Mouse (Mus musculus): ENCODE measurements around the gene Syngr4. TPM values are rescaled to one million over a fixed set of nuclear protein-coding genes. Genes with fewer than 3 reads are reported as not detected.
A peak's percentile ranks its signal among the peaks of the same experiment; 100 is the strongest.
"Not testable (repeated sequence)": the region's sequence is repeated elsewhere in the genome, so short reads cannot be mapped to it uniquely, and the experiment has no call there.

Syngr4 gene
- total RNA-seq (2021), result under 1 TPM in 1 of 2 experiments, not detected in 1; 0.36 TPM
- long read RNA-seq, experiment 1, result 0 reads
- long read RNA-seq, experiment 2, result 0 reads

DNA sequence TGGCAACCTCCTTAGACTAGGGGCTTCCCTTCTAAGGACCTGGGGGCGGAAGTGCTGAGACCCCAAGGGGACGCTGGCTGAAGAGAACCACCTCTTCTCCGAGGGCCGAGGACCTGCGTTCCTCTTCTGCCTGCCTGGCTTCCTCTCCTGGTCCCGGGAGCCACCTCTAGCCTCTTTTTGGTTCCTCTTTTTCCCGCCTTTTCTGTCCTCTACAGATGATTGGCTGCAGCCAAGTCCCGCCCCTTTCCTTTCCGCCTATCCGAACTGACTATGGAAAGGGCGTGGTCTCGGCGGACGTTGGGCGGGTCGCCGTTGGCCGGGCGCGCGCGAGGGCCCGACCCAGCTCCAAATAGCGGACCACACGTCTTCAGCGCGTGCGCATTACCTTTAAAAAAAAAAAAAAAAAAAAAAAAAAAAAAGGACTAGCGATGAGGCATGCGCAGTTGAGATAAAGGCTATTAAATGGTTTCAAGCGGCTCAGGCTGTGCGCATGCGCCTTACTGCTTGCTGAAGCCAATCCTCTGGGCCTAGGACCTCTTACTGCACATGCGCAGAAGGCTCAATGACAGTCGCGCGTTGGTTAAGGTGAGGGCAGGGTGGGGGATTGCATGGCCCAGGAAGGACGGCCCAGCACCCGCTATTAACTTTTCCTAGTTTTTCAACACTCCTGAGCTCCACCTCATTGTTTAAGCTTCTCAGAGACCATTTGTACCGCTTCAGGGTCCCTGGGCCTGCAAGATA, at the start of gene Syngr4, which contains the start of gene Tmem143:
Gene Syngr4 (minus strand): TSS at position 198 of the 741 bp plus-strand sequence.
Gene Tmem143 (plus strand): TSS at position 425 of the 741 bp plus-strand sequence.
- peak; percentile 95 to 96 for DNase-seq

DNA sequence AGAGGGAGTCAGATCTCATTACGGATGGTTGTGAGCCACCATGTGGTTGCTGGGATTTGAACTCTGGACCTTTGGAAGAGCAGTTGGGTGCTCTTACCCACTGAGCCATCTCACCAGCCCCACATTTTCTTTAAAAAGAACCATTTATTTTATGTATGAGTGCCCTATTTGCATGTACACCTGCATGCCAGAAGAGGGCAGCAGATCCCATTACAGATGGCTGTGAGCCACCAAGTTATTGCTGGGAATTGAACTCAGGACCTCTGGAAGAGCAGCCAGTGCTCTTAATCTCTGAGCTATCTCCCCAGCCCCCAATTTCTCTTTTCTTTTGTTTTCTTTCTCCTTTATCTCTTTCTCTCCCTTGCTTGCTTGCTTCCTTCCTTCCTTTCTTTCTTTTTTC, 46.8 kb upstream of the Syngr4 start:
- not testable (repeated sequence) for DNase-seq

GRCm38 (mm10) chr7:45941986-45942385, 45.5 kb upstream of the Syngr4 start:
- DNase-seq, result peak; percentile 87 to 89

DNA sequence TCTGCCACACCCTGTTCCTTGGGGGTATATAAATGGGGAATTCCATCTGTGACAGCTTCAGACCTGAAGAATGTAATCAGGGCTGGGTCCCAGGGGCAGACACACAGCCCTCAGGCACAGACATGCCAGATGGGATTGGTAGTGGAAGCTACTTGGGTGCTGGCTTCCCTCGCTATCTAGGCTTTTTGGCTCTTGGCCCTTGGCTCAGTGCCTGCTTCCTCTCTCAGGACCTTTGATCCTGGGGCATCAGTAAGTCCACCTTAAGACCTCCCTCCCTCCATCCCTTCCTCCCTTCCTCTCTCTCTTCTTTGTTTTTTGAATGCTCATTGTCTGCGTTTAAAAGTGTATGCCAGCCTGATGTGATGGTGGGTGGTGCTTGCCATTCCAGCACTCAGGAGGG, 43.3 kb upstream of the Syngr4 start:
- DNase-seq, result no peak

GRCm38 (mm10) chr7:45935114-45935513, 38.6 kb upstream of the Syngr4 start:
- peak; percentile 66 to 80 for DNase-seq

DNA sequence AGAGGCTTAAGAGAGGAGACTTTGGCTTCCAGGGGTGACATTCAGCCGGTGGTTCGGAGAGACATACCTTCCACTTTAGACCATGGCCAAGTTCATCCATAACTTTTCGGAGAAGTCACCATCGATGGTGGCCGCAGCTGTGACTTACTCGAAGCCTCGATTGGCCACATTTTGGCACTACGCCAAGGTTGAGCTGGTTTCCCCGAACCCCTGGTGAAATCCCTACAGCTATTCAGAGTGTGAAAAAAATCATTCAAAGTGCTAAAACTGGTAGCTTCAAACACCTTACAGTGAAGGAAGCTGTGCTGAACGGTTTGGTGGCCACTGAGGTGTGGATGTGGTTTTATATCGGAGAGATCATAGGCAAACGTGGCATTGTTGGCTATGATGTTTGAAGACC, 37.3 kb upstream of the Syngr4 start:
- DNase-seq, result not testable (repeated sequence)

GRCm38 (mm10) chr7:45929688-45930087, 33.2 kb upstream of the Syngr4 start:
- DNase-seq, result no peak

- no peak for DNase-seq
Measured at GRCm38 (mm10) chr7:45928626-45929295, 32.2 kb upstream of the Syngr4 start.

DNA sequence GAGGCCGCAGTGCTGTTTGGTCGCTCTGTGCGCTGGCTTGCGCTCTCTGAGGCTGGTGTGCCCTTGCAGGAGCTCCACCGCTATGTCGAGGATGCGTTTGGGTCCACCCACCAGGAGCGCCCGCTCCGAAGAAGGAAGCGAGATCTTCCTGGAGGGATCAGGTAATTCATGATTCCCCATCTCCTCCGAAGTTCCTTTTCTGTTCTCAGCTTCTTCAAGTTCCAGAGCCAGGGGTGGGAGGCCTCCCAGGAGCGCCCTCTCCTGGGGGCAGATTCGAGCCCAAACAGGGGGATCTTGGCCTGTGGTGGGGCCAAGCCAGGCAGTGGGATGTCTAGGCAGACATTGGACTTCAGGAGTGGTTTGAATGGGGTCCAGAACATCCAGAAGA, 27.9 kb upstream of the Syngr4 start:
- peak; percentile 45 to 62 for DNase-seq

DNA sequence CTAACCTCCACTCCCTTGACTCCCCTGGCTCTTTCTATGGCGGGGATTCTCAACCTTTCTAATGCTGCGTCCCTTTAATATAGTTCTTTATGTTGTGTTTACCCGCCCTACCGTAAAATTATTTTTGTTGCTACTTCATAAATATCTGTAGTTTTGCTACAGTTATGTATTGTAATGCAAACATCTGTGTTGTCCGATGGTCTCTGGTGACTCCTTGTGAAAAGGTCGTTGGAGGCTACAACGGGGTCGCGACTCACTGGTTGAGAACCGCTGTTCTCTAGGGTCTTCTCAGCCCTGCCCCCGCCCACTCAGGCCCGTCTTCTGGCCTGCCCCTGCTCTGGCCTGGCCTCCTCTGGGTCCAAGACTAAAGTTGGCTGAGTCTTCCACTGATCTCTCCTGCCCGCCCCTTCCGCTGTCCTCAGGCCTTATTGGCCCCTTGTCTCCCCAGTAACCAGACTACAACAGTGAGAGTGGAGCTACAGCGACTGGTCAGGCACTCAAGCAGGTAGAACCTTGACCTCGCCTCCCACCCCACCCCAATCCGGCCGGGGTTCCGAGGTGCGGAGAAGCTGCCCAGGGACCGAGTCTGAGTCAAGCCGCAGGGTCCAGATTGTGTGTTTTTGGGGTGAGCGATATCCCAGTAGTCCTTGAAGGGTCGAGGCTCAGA, 27.4 kb upstream of the Syngr4 start, which contains the start of gene Ccdc114:
Gene Ccdc114 (plus strand): TSS at position 311 of the 667 bp plus-strand sequence.
- DNase-seq, result peak; percentile 89 to 90

GRCm38 (mm10) chr7:45922928-45923761, 26.6 kb upstream of the Syngr4 start:
- peak; percentile 95 to 96 for DNase-seq

DNA sequence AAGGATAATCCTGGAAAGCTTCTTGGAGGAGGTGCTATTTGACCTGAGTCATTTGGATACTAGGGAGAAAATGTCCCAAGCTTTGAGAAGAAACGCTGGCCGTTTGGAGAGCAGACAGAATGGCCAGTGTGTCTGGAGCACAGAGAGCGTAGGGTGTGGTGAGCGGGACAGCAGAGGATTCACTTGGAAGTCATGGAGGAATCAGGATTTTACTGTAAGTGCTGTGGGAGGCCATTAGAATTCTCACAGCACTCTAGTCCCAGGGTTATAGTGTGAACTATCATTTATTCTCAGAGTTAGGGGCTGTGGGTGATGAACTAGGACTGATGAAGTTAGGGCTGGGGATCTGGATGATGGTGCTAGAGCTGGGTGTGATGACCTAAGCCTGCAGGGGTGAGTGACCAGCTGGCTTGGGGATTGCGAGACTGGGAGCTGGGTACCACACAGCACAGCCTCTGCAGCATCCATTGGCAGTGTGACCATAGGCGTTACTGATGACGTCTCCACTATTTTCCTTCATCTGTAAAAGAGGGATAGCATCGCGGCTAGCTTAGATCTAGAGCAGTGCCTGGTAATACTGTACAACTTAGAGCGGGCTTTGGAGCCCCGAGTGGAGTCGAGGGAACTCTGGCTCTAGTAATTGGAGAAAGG, 25.6 kb upstream of the Syngr4 start:
- DNase-seq, result no peak

DNA sequence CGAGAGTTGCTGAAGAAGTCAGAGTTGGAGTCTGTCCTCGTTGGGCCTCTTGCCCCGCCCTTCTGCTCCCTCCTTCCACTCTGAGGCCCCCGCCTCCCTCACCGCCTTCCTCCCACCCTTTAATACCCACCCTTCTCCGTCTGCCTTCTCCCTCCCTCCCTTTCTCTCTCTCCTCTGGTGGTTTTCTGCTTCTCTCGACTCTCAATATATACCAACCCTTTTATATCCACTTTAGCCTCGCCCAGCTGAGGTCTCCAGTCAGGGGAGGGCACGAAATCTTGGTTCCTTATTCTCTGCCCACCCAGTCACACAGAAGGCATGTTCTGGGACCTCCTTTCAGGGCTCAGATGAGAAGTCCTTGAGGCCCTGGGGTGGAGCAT, 24.7 kb upstream of the Syngr4 start, which contains the start of gene Emp3:
Gene Emp3 (minus strand): TSS at position 163 of the 380 bp plus-strand sequence.
- peak; percentile 68 to 83 for DNase-seq

GRCm38 (mm10) chr7:45920583-45921241, 24.2 kb upstream of the Syngr4 start:
- peak; percentile 87 to 90 for DNase-seq

- DNase-seq, result no peak
Measured at GRCm38 (mm10) chr7:45919761-45920160, 23.2 kb upstream of the Syngr4 start.

- DNase-seq, result peak in 1 of 2 experiments; percentile 42
Measured at GRCm38 (mm10) chr7:45919083-45919671, 22.7 kb upstream of the Syngr4 start.

GRCm38 (mm10) chr7:45917926-45918325, 21.4 kb upstream of the Syngr4 start:
- no peak for DNase-seq

DNA sequence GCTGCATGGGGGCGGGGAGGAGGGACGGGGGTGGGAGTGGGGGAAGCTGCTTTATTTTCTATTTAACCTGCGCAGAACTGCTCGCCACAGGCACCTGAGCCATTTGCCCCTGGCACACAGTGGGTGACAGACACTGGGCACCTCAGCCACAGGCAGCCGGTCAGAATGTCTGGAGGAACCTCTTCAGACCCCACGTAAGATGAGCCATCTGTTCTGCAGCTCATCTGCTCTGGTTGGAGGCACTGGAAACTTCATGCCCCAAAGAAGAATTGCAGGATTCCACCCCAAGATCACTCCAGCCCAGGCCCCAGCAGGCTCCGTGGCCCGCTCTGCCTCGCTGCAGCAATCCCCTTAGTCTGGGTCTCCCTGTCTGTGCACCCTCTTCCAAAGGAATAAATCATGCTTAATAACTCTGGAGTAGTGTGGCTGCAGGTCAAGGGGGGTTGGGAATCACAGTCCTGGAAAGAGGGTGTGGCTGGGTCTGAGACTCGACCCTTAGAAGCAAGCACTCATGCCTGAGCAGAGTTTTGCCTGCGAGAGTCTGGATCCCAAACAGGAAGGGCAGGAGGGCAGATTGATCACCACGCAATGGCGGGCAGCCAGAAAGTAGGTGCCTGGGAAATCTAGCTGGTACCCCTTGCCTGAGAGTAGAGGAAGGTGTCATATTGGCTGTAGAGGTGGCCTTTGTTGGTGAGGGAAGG, 20.6 kb upstream of the Syngr4 start:
- DNase-seq, result peak; percentile 50 to 53

All from adrenal gland, postnatal 36 days (tissue).